Mouse (Mus musculus): ENCODE data around the gene Spata2.

The Spata2 gene

GRCm38 (mm10) chr2:167482681-167483080 is 10.0 kb downstream of the Spata2 start:
- no peak for DNase-seq (ENCODE audit: low spot score)

- DNase-seq (ENCODE audit: low spot score), result no peak
Observed at GRCm38 (mm10) chr2:167479501-167479900, 13.2 kb downstream of the Spata2 start.

- DNase-seq (ENCODE audit: low spot score), result no peak
Observed at GRCm38 (mm10) chr2:167478128-167478527, 14.6 kb downstream of the Spata2 start.

- DNase-seq (ENCODE audit: low spot score), result no peak
Observed at GRCm38 (mm10) chr2:167476762-167477161, 15.9 kb downstream of the Spata2 start.

GRCm38 (mm10) chr2:167476200-167476688 is 16.4 kb downstream of the Spata2 start:
- DNase-seq (ENCODE audit: low spot score), result no peak

- no peak for DNase-seq (ENCODE audit: low spot score)
Observed at GRCm38 (mm10) chr2:167475596-167475995, 17.1 kb downstream of the Spata2 start.

- DNase-seq (ENCODE audit: low spot score), result no peak
Observed at GRCm38 (mm10) chr2:167474218-167474617, 18.5 kb downstream of the Spata2 start.

GRCm38 (mm10) chr2:167471585-167471984 is 21.1 kb downstream of the Spata2 start:
- no peak for DNase-seq (ENCODE audit: low spot score)

- DNase-seq (ENCODE audit: low spot score), result no peak
Observed at GRCm38 (mm10) chr2:167470611-167471010, 22.1 kb downstream of the Spata2 start.

GRCm38 (mm10) chr2:167468444-167468843 is 24.2 kb downstream of the Spata2 start:
- DNase-seq (ENCODE audit: low spot score), result no peak

- DNase-seq (ENCODE audit: low spot score), result no peak
Observed at GRCm38 (mm10) chr2:167467214-167467613, 25.5 kb downstream of the Spata2 start.

- DNase-seq (ENCODE audit: low spot score), result no peak
Observed at GRCm38 (mm10) chr2:167465951-167466350, 26.7 kb downstream of the Spata2 start.

- DNase-seq (ENCODE audit: low spot score), result no peak
Observed at GRCm38 (mm10) chr2:167463802-167464201, 28.9 kb downstream of the Spata2 start.

GRCm38 (mm10) chr2:167462954-167463353 is 29.7 kb downstream of the Spata2 start:
- DNase-seq (ENCODE audit: low spot score), result no peak

- no peak for DNase-seq (ENCODE audit: low spot score)
Observed at GRCm38 (mm10) chr2:167459071-167459865, 33.4 kb downstream of the Spata2 start.

GRCm38 (mm10) chr2:167458548-167458947 is 34.1 kb downstream of the Spata2 start:
- no peak for DNase-seq (ENCODE audit: low spot score)

GRCm38 (mm10) chr2:167457213-167457612 is 35.5 kb downstream of the Spata2 start:
- no peak for DNase-seq (ENCODE audit: low spot score)

GRCm38 (mm10) chr2:167456361-167457020 is 36.2 kb downstream of the Spata2 start:
- DNase-seq (ENCODE audit: low spot score), result no peak

GRCm38 (mm10) chr2:167453814-167454213 is 38.9 kb downstream of the Spata2 start:
- no peak for DNase-seq (ENCODE audit: low spot score)

- DNase-seq (ENCODE audit: low spot score), result no peak
Observed at GRCm38 (mm10) chr2:167450647-167451046, 42.0 kb downstream of the Spata2 start.

GRCm38 (mm10) chr2:167449331-167450275 is 43.1 kb downstream of the Spata2 start:
- no peak for DNase-seq (ENCODE audit: low spot score)

GRCm38 (mm10) chr2:167447629-167448028 is 45.1 kb downstream of the Spata2 start:
- no peak for DNase-seq (ENCODE audit: low spot score)
